Mouse (Mus musculus) kidney, adult 2 months (tissue): ENCODE measurements around the gene Dab2.

Experiments used
- CTCF ChIP-seq: fragments of 200-500 bp; conservative IDR thresholded peaks from 2 replicates; pipeline ENCODE4 v1.5.1; 2011; ENCODE audit warnings: low read depth, mild to moderate bottlenecking, control low read depth, low read length, moderate library complexity, mixed read lengths; ENCODE audit not compliant: insufficient read depth, insufficient read length
- POLR2A ChIP-seq: fragments of 200-500 bp; IDR thresholded peaks from one replicate; pipeline ENCODE4 v1.6.1; 2011; ENCODE audit warnings: low read depth, low read length, control low read depth

- TF ChIP-seq POLR2A (no peak), CTCF (no peak)
These were observed 39.4 kb upstream of the Dab2 start for GRCm38 (mm10) chr15:6259957-6260740.
